Mouse (Mus musculus): ENCODE measurements around the gene Polg2. TPM values are rescaled to one million over a fixed set of nuclear protein-coding genes. Genes with fewer than 3 reads are reported as not detected.
"Not testable (repeated sequence)": the region's sequence is repeated elsewhere in the genome, so short reads cannot be mapped to it uniquely, and the experiment has no call there.

Gene Polg2
- 1 to 10 TPM; 4.2 to 4.9 (median 4.6) TPM for total RNA-seq (2022)

DNA sequence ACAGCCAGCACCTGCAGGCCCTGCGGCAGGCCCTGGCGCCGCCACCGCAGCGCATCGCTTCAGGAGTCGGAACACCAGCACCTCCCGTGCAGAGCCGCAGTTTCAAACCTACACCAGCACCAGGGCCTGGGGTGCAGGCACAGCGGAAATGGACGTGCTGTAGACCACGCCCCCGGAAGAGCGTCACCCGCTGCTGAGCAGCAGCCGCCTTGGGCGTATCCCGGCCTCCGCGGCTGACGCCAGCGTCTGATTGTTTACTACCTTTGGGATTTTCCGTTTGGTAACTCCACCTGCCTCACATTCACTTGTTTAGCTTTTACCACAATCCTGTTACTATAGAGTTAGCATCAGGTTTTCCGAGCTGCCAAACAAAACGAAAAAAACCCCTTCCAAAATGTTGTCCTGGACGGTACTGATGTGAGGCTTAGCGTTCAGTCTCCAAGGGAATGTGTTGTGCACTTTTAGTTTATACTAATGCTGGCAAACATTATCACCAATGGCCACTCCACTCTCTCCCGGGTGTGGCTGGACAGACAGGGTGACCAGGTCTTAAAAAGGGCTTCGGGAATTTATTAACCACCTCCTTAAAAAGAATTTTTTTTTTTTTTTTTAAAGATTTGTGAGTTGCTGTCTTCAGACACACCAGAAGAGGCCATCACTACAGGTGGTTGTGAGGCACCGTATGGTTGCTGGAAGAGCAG is at the start of gene Polg2:
Gene Polg2 (minus strand): TSS at position 150 of the 701 bp plus-strand sequence.
- peak; percentile 90 for DNase-seq (ENCODE audit: low spot score)

GRCm38 (mm10) chr11:106828079-106828478 is 48.7 kb upstream of the Polg2 start:
- no peak for DNase-seq (ENCODE audit: low spot score)

GRCm38 (mm10) chr11:106824403-106824802 is 45.1 kb upstream of the Polg2 start:
- no peak for DNase-seq (ENCODE audit: low spot score)

GRCm38 (mm10) chr11:106823741-106824140 is 44.4 kb upstream of the Polg2 start:
- DNase-seq (ENCODE audit: low spot score): no peak

DNA sequence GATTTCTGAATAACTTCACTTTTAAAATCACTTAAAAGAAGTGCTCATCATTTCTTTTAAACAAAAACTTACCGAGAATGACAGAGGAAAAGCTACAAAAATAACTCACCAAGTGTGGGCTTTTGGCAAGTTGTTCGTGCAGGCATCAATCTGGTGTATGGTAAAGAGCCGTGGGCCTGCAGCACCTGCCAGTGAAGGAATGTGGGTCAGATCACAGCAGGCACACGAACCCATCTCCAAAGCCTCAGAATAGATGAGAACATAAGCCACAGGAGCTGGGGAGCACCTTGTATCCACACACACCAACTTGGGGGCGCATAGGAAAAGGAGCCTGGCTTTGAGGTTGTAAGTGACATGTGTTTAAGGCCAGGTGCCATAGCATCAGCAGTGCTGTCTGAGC is 43.6 kb upstream of the Polg2 start:
- no peak for DNase-seq (ENCODE audit: low spot score)

DNA sequence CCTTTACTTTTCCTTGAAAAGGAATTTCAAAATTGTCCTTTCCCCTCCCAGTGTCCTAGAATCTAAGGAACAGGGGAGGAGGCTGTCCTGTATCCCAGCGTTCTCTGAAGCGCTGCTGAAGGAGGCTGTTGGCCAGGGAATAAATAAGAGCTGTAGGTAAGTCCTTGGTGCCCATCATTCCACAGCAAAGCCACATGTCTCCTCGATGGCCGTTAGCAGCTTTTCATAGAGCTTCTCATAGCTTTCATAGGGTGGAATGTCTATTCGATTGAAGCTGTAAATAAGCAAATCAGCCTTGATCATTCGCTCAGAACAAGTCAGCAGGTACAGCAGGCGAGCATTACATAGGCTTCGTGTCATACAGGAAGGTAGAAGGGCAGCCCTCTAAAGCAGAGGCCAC is 43.2 kb upstream of the Polg2 start:
- DNase-seq (ENCODE audit: low spot score): no peak

DNA sequence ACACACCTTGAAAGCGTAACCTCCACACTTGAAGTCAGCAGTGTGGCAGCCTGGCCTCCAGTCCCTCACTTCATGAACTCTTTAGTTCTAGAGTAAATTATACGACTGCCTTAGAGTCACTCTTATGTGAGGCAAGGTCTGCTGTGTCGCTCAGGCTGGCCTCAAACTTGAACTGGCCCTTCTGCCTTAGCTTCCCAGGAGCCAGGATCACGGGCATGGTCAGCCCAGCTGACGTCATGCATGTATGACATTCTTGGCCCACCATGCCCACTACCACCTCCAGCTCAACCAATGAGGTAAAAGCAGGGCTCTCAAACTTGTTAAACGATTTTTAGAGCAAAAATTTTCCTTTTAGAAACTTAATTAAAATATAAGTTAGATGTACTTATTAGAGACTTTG is 42.1 kb upstream of the Polg2 start:
- no peak for DNase-seq (ENCODE audit: low spot score)

DNA sequence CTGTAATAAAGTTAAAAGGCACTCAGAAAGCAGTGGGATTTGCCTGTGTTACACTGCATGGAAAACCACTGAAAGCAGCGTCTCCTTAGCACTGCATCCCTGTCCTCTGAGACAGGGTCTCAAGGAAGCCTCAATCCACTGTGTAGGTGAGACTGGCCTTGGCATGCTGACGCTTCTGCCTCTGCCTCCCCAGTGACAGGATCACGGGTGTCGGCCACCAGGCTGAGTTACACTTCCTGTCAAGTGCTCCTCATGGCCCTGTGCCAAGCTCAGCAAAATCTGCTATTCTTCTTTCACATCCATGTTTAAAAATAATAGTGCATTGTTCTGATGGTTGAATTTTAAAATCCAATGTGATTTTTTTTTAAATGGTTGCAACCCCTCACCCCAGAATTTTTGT is 41.6 kb upstream of the Polg2 start:
- peak; percentile 80 for DNase-seq (ENCODE audit: low spot score)

DNA sequence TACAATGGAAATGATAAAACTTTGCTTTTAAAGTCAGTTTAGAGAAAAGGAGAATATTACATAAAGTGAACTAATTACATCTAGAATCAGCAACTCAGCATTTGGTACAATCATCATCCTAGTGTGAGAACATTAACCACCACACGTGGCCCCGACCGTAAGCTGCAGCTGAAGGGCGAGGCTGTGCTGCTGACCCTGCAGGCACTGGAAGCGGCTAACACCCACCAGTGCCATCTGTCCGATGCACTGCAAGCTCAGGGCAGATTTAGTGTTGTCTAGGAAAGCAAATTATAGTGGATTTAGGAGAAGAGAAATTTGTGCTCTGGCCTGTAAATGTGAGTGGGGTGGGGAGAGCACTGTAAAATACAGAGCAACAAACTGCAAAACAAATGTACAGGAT is 40.9 kb upstream of the Polg2 start:
- DNase-seq (ENCODE audit: low spot score): no peak

- DNase-seq (ENCODE audit: low spot score): no peak
These were observed 40.3 kb upstream of the Polg2 start for GRCm38 (mm10) chr11:106819595-106819994.

GRCm38 (mm10) chr11:106818341-106818740 is 39.0 kb upstream of the Polg2 start:
- no peak for DNase-seq (ENCODE audit: low spot score)

DNA sequence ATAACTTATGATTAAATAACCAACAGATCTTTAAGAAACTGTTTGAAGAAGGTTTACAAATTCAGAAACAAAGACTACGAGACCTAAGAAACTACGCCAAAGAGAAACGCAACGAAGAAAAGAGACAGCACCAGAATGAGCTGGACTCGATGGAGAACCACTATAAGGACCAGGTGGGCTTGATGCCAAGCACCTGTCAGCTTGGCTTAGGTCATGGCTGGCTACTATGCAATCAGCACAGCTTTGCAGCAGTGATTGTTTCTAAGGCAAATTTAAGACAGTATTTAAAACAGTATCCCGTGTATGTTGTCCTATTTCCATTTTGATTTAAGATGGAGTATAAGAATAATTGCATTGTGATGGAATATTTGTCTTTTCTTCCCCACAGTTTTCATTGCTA is 38.5 kb upstream of the Polg2 start:
- DNase-seq (ENCODE audit: low spot score): no peak

GRCm38 (mm10) chr11:106817156-106817555 is 37.8 kb upstream of the Polg2 start:
- DNase-seq (ENCODE audit: low spot score): no peak

DNA sequence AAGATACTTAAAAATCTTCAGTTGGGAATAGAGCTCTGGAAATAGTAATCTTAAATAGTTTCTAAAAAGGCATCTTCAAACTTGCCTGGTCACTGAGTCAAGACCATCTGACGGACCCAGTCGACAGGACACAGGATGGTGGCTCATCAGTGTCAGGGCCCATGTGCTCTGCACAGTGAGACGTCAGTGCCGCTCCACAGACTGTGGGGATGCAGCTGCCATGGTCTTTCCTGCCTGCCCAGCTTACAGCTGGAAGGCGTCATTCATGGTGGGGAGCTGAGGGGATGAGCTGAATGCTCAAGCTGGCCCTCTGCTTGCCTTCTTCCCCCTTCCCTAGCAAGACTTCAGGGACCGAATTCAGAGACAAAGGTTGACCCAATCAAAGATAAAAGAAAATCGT is 37.0 kb upstream of the Polg2 start:
- DNase-seq (ENCODE audit: low spot score): no peak

DNA sequence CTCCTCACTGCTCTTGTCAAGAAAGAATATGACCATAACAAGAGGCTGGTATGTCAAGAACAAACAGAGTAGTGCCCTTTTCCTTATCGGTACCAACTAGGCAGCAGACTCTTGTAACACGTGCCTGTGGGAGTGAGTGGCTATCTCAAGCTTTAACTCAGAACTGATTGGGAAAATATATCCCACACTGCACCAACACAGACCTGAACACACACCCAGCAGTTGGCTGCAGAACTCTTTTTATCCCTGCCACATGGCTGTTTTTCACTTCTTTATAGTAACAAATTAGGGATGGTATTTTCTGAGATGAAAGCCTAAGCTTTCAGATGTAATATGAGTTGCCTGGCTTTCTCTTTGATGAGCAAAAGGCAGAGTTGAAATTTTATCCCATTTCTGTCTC is 36.4 kb upstream of the Polg2 start:
- no peak for DNase-seq (ENCODE audit: low spot score)

DNA sequence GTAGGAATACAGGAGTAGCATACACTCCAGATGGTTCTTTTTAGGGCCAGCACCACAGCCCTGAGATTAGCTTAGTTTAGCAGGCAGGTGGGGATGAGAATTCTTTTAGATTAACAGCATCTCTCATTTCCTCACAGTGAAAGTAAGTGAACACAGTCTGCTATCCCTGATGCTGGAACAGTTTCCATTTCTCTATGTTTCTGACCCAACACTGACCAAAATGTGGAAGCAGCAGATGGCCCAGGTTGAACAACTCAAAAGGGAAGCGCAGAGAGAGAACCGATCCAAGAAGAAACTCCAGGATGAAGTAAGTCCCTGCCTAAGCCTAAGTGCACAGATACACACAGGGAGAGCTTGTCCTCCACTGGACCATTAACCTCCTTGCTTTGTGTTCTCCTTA is 36.0 kb upstream of the Polg2 start:
- DNase-seq (ENCODE audit: low spot score): no peak

DNA sequence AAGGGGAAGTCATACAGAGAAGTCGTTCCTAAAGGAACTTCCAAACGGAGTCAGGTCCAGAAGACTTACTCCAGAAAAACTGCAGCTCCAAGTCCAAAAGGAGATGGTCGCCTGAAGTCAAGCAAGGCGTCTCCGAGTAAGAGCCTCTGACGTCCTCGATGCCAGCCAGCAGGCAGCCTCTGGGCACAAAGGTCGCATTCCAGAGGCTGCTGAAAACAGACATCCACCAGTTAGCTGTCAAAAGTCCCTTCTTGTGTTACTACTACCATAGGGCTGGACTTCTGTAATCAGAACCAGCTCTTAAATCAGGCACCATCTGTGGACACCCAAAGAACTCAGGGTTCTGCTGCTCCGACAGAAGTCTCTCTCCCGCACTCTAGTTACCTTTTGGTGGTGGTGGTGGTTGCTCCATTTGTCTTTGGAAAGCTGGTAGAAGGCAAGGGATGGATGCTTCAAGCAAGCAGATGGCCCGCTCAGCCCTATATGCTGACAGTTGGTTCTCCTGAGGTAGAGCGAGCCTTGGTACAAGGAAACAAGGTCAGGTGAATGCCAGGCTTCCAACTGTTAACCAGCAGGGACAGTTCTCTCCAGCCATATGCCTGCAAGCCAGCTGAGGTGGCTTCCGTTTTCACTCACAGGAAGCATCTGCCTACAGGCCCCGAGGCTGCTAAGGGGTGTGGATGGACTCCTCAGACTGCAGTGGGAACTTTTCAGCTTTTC is 35.4 kb upstream of the Polg2 start:
- no peak for DNase-seq (ENCODE audit: low spot score)

DNA sequence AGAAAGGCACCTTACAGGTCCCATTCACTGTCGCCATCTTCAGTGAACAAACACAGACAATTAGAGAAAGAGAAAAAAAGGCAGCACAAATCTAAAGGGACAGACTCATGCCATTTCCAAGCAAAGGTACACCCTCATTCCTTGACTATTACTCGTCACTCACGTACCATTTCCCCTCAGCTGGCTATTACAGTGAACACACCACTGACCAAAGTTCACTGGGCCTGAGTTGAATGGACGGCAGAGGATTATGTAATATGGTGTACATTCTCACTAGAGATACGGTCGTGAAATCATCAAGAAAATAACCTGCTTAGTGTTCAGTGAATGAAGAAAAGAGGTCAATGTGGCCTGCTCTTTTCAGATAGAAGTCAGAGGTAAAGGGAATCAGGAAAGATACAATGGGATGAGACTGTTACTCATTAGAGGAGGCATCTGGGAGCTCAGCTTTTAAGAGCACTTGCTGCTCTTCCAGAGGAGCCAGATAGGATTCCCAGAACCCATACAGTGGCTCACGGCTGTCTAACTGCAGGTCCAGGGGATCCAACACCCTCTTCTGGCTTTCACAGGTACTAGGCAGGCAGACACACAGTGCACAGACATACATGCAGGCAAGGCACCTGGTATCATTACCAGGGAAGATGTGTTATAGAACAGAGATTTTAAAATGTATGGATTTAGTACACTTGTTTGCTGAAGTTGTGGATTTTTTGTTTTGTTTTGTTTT is 33.2 kb upstream of the Polg2 start:
- no peak for DNase-seq (ENCODE audit: low spot score)

GRCm38 (mm10) chr11:106807442-106807841 is 28.1 kb upstream of the Polg2 start:
- DNase-seq (ENCODE audit: low spot score): not testable (repeated sequence)

GRCm38 (mm10) chr11:106802069-106802627 is 22.8 kb upstream of the Polg2 start:
- DNase-seq (ENCODE audit: low spot score): no peak

- DNase-seq (ENCODE audit: low spot score): no peak
These were observed 16.3 kb upstream of the Polg2 start for GRCm38 (mm10) chr11:106795679-106796078.

- no peak for DNase-seq (ENCODE audit: low spot score)
These were observed 14.5 kb upstream of the Polg2 start for GRCm38 (mm10) chr11:106793846-106794245.

Data from heart, adult 8-10 months (tissue).